Mouse (Mus musculus): ENCODE data around the gene Zfand2a.

DNA sequence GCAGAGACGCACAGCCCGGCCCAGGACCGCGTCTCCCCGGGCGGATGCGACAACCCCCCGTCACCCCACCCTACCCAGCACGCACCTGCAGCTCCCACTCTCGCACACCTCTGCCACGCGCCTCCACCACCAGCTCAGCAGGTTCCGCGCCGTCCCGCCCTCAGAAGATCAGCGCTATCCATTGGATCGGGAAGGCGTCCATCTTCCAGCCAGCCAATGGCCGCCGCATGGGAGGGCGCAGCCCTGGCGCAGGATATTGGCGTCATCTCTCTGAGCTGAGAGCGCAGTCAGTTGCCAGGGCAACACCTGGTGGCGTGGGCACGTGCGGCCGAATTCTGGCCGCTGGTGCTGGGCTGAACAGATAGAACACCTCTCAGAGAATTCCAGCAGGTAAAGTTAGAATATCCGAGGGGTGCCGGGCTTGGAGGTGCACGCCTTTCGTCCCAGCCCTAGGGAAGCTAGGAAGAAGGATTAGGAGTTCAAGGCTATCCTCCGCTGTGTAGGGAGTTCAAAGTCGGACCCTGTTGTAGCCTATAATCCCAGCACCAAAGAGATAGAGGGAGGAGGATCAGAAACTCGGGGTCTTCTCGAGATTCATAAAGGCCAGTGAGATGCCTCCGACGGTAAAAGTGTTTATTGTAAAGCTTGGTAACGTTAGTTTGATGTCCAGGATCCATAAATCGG lies 23.8 kb downstream of the Zfand2a start, which contains the start of gene 3110082I17Rik:
- TF ChIP-seq ZNF384 (IDR thresholded peaks at IDR 0.05; ENCODE audit: low read depth, low read length): no peak
- peak; percentile 96 for TF ChIP-seq CHD2 (IDR thresholded peaks at IDR 0.05; ENCODE audit: low read depth, low read length)
- no peak for TF ChIP-seq ZC3H11A (IDR thresholded peaks at IDR 0.05; ENCODE audit: borderline replicate concordance, low read depth, low read length)
- TF ChIP-seq MAFK (IDR thresholded peaks at IDR 0.05; ENCODE audit: insufficient read depth, low read depth, low read length): peak; percentile 57; the same call in 1 of the 2 replicates
- peak; percentile 80; the same call in 1 of the 2 replicates for TF ChIP-seq HCFC1 (IDR thresholded peaks at IDR 0.05; ENCODE audit: borderline replicate concordance, insufficient read depth, low read length)
